Mouse (Mus musculus) urinary bladder, adult 18-20 months (tissue): ENCODE data around the gene Zfp467.

Experiments
- DNase-seq, 2 experiments: peaks; one replicate each; pipeline ENCODE4 v3.0.0; 2022; ENCODE audit warnings: low spot score in 2 of 2, mixed read lengths in 2 of 2

The Zfp467 gene

GRCm38 (mm10) chr6:48411193-48412092, 34.2 kb downstream of the Zfp467 start:
- DNase-seq = no peak

- no peak for DNase-seq
Measured at GRCm38 (mm10) chr6:48410551-48410950, 35.1 kb downstream of the Zfp467 start.

- DNase-seq = no peak
Measured at GRCm38 (mm10) chr6:48409726-48410343, 35.8 kb downstream of the Zfp467 start.

GRCm38 (mm10) chr6:48404071-48404470, 41.6 kb downstream of the Zfp467 start:
- no peak for DNase-seq

GRCm38 (mm10) chr6:48399906-48400305, 45.7 kb downstream of the Zfp467 start:
- no peak for DNase-seq

GRCm38 (mm10) chr6:48397336-48397735, 48.3 kb downstream of the Zfp467 start:
- no peak for DNase-seq

- no peak for DNase-seq
Measured at GRCm38 (mm10) chr6:48396686-48397085, 48.9 kb downstream of the Zfp467 start.

- DNase-seq = no peak
Measured at GRCm38 (mm10) chr6:48396008-48396595, 49.5 kb downstream of the Zfp467 start.

- DNase-seq = peak; percentile 76 to 86
Measured at GRCm38 (mm10) chr6:48395105-48396007, 50.3 kb downstream of the Zfp467 start, which contains the start of gene Krba1. Gene Krba1, plus strand, starts transcription at chr6:48395586.

GRCm38 (mm10) chr6:48393811-48394210, 51.8 kb downstream of the Zfp467 start:
- DNase-seq = no peak

GRCm38 (mm10) chr6:48388221-48388620, 57.4 kb downstream of the Zfp467 start:
- no peak for DNase-seq
